Mouse (Mus musculus) megakaryocyte, embryonic 14.5 days (primary cell): ENCODE results near the gene Tldc1. TPM values are rescaled to one million over a fixed set of nuclear protein-coding genes. Genes with fewer than 3 reads are reported as not detected.
A peak's percentile ranks its signal among the peaks of the same experiment; 100 is the strongest.

Experiments used
- H3K27me3 ChIP-seq: replicated peaks from 2 replicates; pipeline ENCODE3; 2012; ENCODE audit warnings: inconsistent platforms
- H3K36me3 ChIP-seq: replicated peaks from 2 replicates; pipeline ENCODE3; 2012; ENCODE audit warnings: low read length, inconsistent platforms, mixed read lengths
- H3K4me1 ChIP-seq: 2 replicates; pipeline ENCODE4 v1.6.1; 2012; ENCODE audit warnings: inconsistent platforms
- H3K4me3 ChIP-seq: replicated peaks from 2 replicates; pipeline ENCODE3; 2012; ENCODE audit warnings: moderate library complexity, mild to moderate bottlenecking, inconsistent platforms
- H3K9me3 ChIP-seq: 2 replicates; pipeline ENCODE4 v1.6.1; 2012; ENCODE audit warnings: inconsistent platforms
- FLI1 ChIP-seq: IDR thresholded peaks from 2 replicates; pipeline ENCODE4 v1.6.1; 2012; ENCODE audit warnings: low read length, inconsistent platforms, mixed read lengths
- GATA1 ChIP-seq: IDR thresholded peaks from 3 replicates; pipeline ENCODE4 v1.6.1; 2012; ENCODE audit warnings: mixed read lengths, low read length, inconsistent platforms, borderline replicate concordance
- polyA plus RNA-seq: library from polyadenylated mRNA; stranded (reverse); fragments of >175 nt; gene quantifications from 2 replicates; pipeline ENCODE4 v1.2.3, GENCODE M21; 2012; ENCODE audit warnings: low replicate concordance; ENCODE audit not compliant: insufficient read depth

The Tldc1 gene
- polyA plus RNA-seq, 1 experiment = 1.7 TPM

GRCm38 (mm10) chr8:119780402-119781049 lies 2.3 kb upstream of the Tldc1 start:
- H3K4me1 ChIP-seq = peaks cover 64% of the 10 kb centered on the region
- no peak overlapping the region for H3K4me3 ChIP-seq
- peaks cover 5% of the 10 kb centered on the region; the same call in 1 of the 2 replicates for H3K9me3 ChIP-seq
- TF ChIP-seq FLI1 = no peak
- no peak for TF ChIP-seq GATA1
- no peaks in the 10 kb centered on the region for H3K36me3 ChIP-seq
- H3K27me3 ChIP-seq = peaks cover 34% of the 10 kb centered on the region

- Histone ChIP-seq H3K4me1 (peaks cover 59% of the 10 kb centered on the region), H3K36me3 (peaks cover 2% of the 10 kb centered on the region), H3K9me3 (peaks cover 5% of the 10 kb centered on the region; the same call in 1 of the 2 replicates), H3K27me3 (peaks cover 27% of the 10 kb centered on the region), H3K4me3 (peak overlapping the region; percentile 93)
- TF ChIP-seq GATA1 = no peak
- TF ChIP-seq FLI1 = no peak
Observed at GRCm38 (mm10) chr8:119779013-119779737, 959 bp upstream of the Tldc1 start.

- Histone ChIP-seq H3K4me3 (peak overlapping the region; percentile 93), H3K27me3 (peaks cover 28% of the 10 kb centered on the region), H3K4me1 (peaks cover 47% of the 10 kb centered on the region), H3K36me3 (peaks cover 9% of the 10 kb centered on the region), H3K9me3 (peaks cover 5% of the 10 kb centered on the region; the same call in 1 of the 2 replicates)
- TF ChIP-seq FLI1 (no peak), GATA1 (no peak)
Observed at GRCm38 (mm10) chr8:119777765-119778164, 451 bp downstream of the Tldc1 start.

- Histone ChIP-seq H3K9me3 (peaks cover 5% of the 10 kb centered on the region; the same call in 1 of the 2 replicates), H3K4me1 (peaks cover 43% of the 10 kb centered on the region), H3K27me3 (peaks cover 28% of the 10 kb centered on the region), H3K36me3 (peaks cover 16% of the 10 kb centered on the region), H3K4me3 (no peak overlapping the region)
- no peak for TF ChIP-seq FLI1
- no peak for TF ChIP-seq GATA1
Observed at GRCm38 (mm10) chr8:119776668-119777245, 1.5 kb downstream of the Tldc1 start.

GRCm38 (mm10) chr8:119765761-119766444 lies 12.3 kb downstream of the Tldc1 start:
- TF ChIP-seq GATA1 (no peak), FLI1 (no peak)
- no peaks in the 10 kb centered on the region for H3K9me3 ChIP-seq
- H3K4me1 ChIP-seq = peaks cover 16% of the 10 kb centered on the region
- peaks cover 80% of the 10 kb centered on the region for H3K36me3 ChIP-seq
- peaks cover 36% of the 10 kb centered on the region for H3K27me3 ChIP-seq
- H3K4me3 ChIP-seq = no peak overlapping the region

- H3K27me3 ChIP-seq = peaks cover 41% of the 10 kb centered on the region
- no peak for TF ChIP-seq FLI1
- no peak for TF ChIP-seq GATA1
- H3K36me3 ChIP-seq = peaks cover 85% of the 10 kb centered on the region
- peaks cover 16% of the 10 kb centered on the region for H3K4me1 ChIP-seq
- H3K4me3 ChIP-seq = no peak overlapping the region
- no peaks in the 10 kb centered on the region for H3K9me3 ChIP-seq
Observed at GRCm38 (mm10) chr8:119765311-119765710, 12.9 kb downstream of the Tldc1 start.

- H3K27me3 ChIP-seq = peaks cover 62% of the 10 kb centered on the region
- peaks cover 16% of the 10 kb centered on the region for H3K4me1 ChIP-seq
- TF ChIP-seq FLI1 (no peak), GATA1 (no peak)
- peak overlapping the region; percentile 25 for H3K4me3 ChIP-seq
- H3K9me3 ChIP-seq = no peaks in the 10 kb centered on the region
- peaks cover 69% of the 10 kb centered on the region for H3K36me3 ChIP-seq
Observed at GRCm38 (mm10) chr8:119762226-119763220, 15.7 kb downstream of the Tldc1 start.

- H3K36me3 ChIP-seq = peaks cover 60% of the 10 kb centered on the region
- peaks cover 16% of the 10 kb centered on the region for H3K4me1 ChIP-seq
- H3K27me3 ChIP-seq = peaks cover 67% of the 10 kb centered on the region
- no peaks in the 10 kb centered on the region for H3K9me3 ChIP-seq
- TF ChIP-seq FLI1 = no peak
- no peak for TF ChIP-seq GATA1
- H3K4me3 ChIP-seq = no peak overlapping the region
Observed at GRCm38 (mm10) chr8:119761692-119762091, 16.5 kb downstream of the Tldc1 start.
